Mouse (Mus musculus) limb, embryonic 12.5 days (tissue): ENCODE measurements at regions not wholly inside any gene's neighbourhood (a gene's known extent, or its start where the extent isn't known, plus 50 kb on each side); places are given as distances from the start of the nearest gene placed in this dataset.

Source experiments
- ATAC-seq: fragments of 200-750 bp; cut with Nextera tagmentation; 2 replicates; pipeline ENCODE4 v1.8.0; 2017; ENCODE audit warnings: low read depth, moderate TSS enrichment; ENCODE audit not compliant: insufficient number of reproducible peaks, insufficient read depth, low FRiP score, low TSS enrichment
- H3K27ac ChIP-seq: fragments of 300-500 bp; sonication (generic); 2 replicates; pipeline ENCODE4 v1.5.1; 2016; ENCODE audit warnings: mild to moderate bottlenecking, moderate library complexity
- H3K27me3 ChIP-seq: fragments of 300-500 bp; sonication (generic); 2 replicates; pipeline ENCODE4 v1.6.1; 2016; ENCODE audit warnings: mild to moderate bottlenecking, moderate library complexity
- H3K36me3 ChIP-seq: fragments of 300-500 bp; sonication (generic); 2 replicates; pipeline ENCODE4 v1.6.1; 2016; ENCODE audit warnings: mild to moderate bottlenecking, moderate library complexity
- H3K4me1 ChIP-seq: fragments of 300-500 bp; sonication (generic); replicated peaks from 2 replicates; pipeline ENCODE4 v1.6.1; 2016
- H3K4me2 ChIP-seq: fragments of 300-500 bp; sonication (generic); 2 replicates; pipeline ENCODE4 v1.6.1; 2016; ENCODE audit warnings: mild to moderate bottlenecking, moderate library complexity
- H3K4me3 ChIP-seq: fragments of 300-500 bp; sonication (generic); replicated peaks from 2 replicates; pipeline ENCODE4 v1.5.1; 2016; ENCODE audit warnings: mild to moderate bottlenecking
- H3K9ac ChIP-seq: fragments of 300-500 bp; sonication (generic); replicated peaks from 2 replicates; pipeline ENCODE4 v1.6.1; 2016; ENCODE audit warnings: mild to moderate bottlenecking, moderate library complexity
- H3K9me3 ChIP-seq: fragments of 300-500 bp; sonication (generic); 2 replicates; pipeline ENCODE4 v1.6.1; 2016; ENCODE audit warnings: mild to moderate bottlenecking, moderate library complexity
- WGBS: fragments of 180-500 bp; shearing (Covaris S2); methylation state at CpG from one replicate; pipeline ENCODE4 v1.1.7; 2016; 5-methylcytosine and 5-hydroxymethylcytosine counted together

- Histone ChIP-seq H3K4me2 (no peak overlapping the region), H3K4me1 (peaks cover 57% of the 10 kb centered on the region), H3K4me3 (no peak overlapping the region), H3K9ac (no peak overlapping the region), H3K27ac (no peak overlapping the region), H3K36me3 (no peaks in the 10 kb centered on the region), H3K9me3 (no peaks in the 10 kb centered on the region), H3K27me3 (peaks cover 69% of the 10 kb centered on the region)
- WGBS = 13% methylated on average over 6 of the region's 6 CpGs
- ATAC-seq = no peak
These were observed 186.2 kb downstream of the Tfap2c start for GRCm38 (mm10) chr2:172735621-172736020.

- peaks cover 34% of the 10 kb centered on the region for H3K4me1 ChIP-seq
- peak overlapping the region; percentile 18; the same call in 1 of the 2 replicates for H3K27ac ChIP-seq
- no peak overlapping the region for H3K9ac ChIP-seq
- 0 out of 2 replicates have a peak overlapping the region, but pooled peaks have one; percentile 3 for H3K4me3 ChIP-seq
- WGBS = 3% methylated on average over 11 of the region's 11 CpGs
- H3K9me3 ChIP-seq = no peaks in the 10 kb centered on the region
- ATAC-seq = peak; percentile 60
- H3K4me2 ChIP-seq = peak overlapping the region; percentile 35
- H3K27me3 ChIP-seq = peaks cover 41% of the 10 kb centered on the region
- H3K36me3 ChIP-seq = no peaks in the 10 kb centered on the region
These were observed 189.7 kb downstream of the Tfap2c start for GRCm38 (mm10) chr2:172739041-172739491.

- 0 out of 2 replicates have a peak overlapping the region, but pooled peaks have one; percentile 18 for H3K27ac ChIP-seq
- peaks cover 34% of the 10 kb centered on the region for H3K4me1 ChIP-seq
- no peak overlapping the region for H3K4me3 ChIP-seq
- no peaks in the 10 kb centered on the region for H3K9me3 ChIP-seq
- no peak overlapping the region for H3K9ac ChIP-seq
- peaks cover 40% of the 10 kb centered on the region for H3K27me3 ChIP-seq
- H3K4me2 ChIP-seq = peak overlapping the region; percentile 35
- H3K36me3 ChIP-seq = no peaks in the 10 kb centered on the region
- ATAC-seq = no peak; the same call in 1 of the 2 replicates
- 5% methylated on average over 19 of the region's 19 CpGs for WGBS
These were observed 190.1 kb downstream of the Tfap2c start for GRCm38 (mm10) chr2:172739529-172739928.

GRCm38 (mm10) chr2:172751364-172751763 is 188.8 kb downstream of the Bmp7 start:
- Histone ChIP-seq H3K4me2 (no peak overlapping the region), H3K27ac (no peak overlapping the region), H3K36me3 (no peaks in the 10 kb centered on the region), H3K27me3 (peaks cover 13% of the 10 kb centered on the region; the same call in 1 of the 2 replicates), H3K9ac (no peak overlapping the region), H3K4me1 (peaks cover 25% of the 10 kb centered on the region), H3K9me3 (no peaks in the 10 kb centered on the region), H3K4me3 (no peak overlapping the region)
- no peak for ATAC-seq
- WGBS = 80% methylated on average over 11 of the region's 11 CpGs

GRCm38 (mm10) chr2:172755686-172756471 is 184.2 kb downstream of the Bmp7 start:
- Histone ChIP-seq H3K4me2 (no peak overlapping the region), H3K9me3 (no peaks in the 10 kb centered on the region), H3K4me1 (peaks cover 40% of the 10 kb centered on the region), H3K27me3 (peaks cover 44% of the 10 kb centered on the region), H3K36me3 (no peaks in the 10 kb centered on the region), H3K9ac (no peak overlapping the region), H3K4me3 (no peak overlapping the region), H3K27ac (no peak overlapping the region)
- ATAC-seq = no peak
- 42% methylated on average over 15 of the region's 15 CpGs for WGBS

- Histone ChIP-seq H3K27ac (no peak overlapping the region), H3K9ac (no peak overlapping the region)
- ATAC-seq = no peak
These were observed 183.7 kb downstream of the Bmp7 start for GRCm38 (mm10) chr2:172756472-172756860.

GRCm38 (mm10) chr2:172758497-172758896 is 181.6 kb downstream of the Bmp7 start:
- H3K27me3 ChIP-seq = peaks cover 64% of the 10 kb centered on the region
- peaks cover 33% of the 10 kb centered on the region for H3K4me1 ChIP-seq
- H3K9ac ChIP-seq = no peak overlapping the region
- no peak overlapping the region for H3K27ac ChIP-seq
- H3K36me3 ChIP-seq = no peaks in the 10 kb centered on the region
- no peaks in the 10 kb centered on the region for H3K9me3 ChIP-seq
- WGBS = 7% methylated on average over 9 of the region's 9 CpGs
- no peak for ATAC-seq
- no peak overlapping the region for H3K4me3 ChIP-seq
- no peak overlapping the region for H3K4me2 ChIP-seq

More at GRCm38 (mm10) chr2:172756472-172756860, 183.7 kb downstream of the Bmp7 start:
- H3K36me3 ChIP-seq = no peaks in the 10 kb centered on the region
- H3K9me3 ChIP-seq = no peaks in the 10 kb centered on the region
- WGBS = 17% methylated on average over 8 of the region's 8 CpGs
- no peak overlapping the region for H3K4me2 ChIP-seq
- H3K27me3 ChIP-seq = peaks cover 50% of the 10 kb centered on the region
- H3K4me3 ChIP-seq = no peak overlapping the region
- H3K4me1 ChIP-seq = peaks cover 41% of the 10 kb centered on the region

- 85% methylated on average over 2 of the region's 2 CpGs for WGBS
- peaks cover 25% of the 10 kb centered on the region for H3K27me3 ChIP-seq
- H3K4me1 ChIP-seq = peaks cover 11% of the 10 kb centered on the region
- H3K27ac ChIP-seq = no peak overlapping the region
- no peaks in the 10 kb centered on the region for H3K9me3 ChIP-seq
- H3K36me3 ChIP-seq = no peaks in the 10 kb centered on the region
- no peak overlapping the region for H3K4me3 ChIP-seq
- no peak overlapping the region for H3K9ac ChIP-seq
- ATAC-seq = no peak
- no peak overlapping the region for H3K4me2 ChIP-seq
These were observed 174.9 kb downstream of the Bmp7 start for GRCm38 (mm10) chr2:172765260-172765659.

GRCm38 (mm10) chr2:172766403-172766802 is 173.7 kb downstream of the Bmp7 start:
- Histone ChIP-seq H3K9me3 (no peaks in the 10 kb centered on the region), H3K4me3 (no peak overlapping the region), H3K9ac (no peak overlapping the region), H3K4me2 (no peak overlapping the region), H3K27me3 (peaks cover 17% of the 10 kb centered on the region), H3K4me1 (peaks cover 4% of the 10 kb centered on the region; the same call in 1 of the 2 replicates), H3K27ac (no peak overlapping the region), H3K36me3 (no peaks in the 10 kb centered on the region)
- ATAC-seq = no peak
- WGBS = 66% methylated on average over 7 of the region's 7 CpGs

GRCm38 (mm10) chr2:172768756-172769155 is 171.4 kb downstream of the Bmp7 start:
- ATAC-seq = no peak
- Histone ChIP-seq H3K27me3 (0 out of 2 replicates have a peak, but pooled peaks cover 2% of the 10 kb centered on the region), H3K9ac (no peak overlapping the region), H3K27ac (no peak overlapping the region), H3K4me1 (peaks cover 4% of the 10 kb centered on the region; the same call in 1 of the 2 replicates), H3K4me3 (no peak overlapping the region), H3K36me3 (no peaks in the 10 kb centered on the region), H3K9me3 (no peaks in the 10 kb centered on the region), H3K4me2 (no peak overlapping the region)
- 83% methylated on average over 8 of the region's 8 CpGs for WGBS

GRCm38 (mm10) chr2:172770061-172770460 is 170.1 kb downstream of the Bmp7 start:
- Histone ChIP-seq H3K9me3 (no peaks in the 10 kb centered on the region), H3K4me3 (no peak overlapping the region), H3K27me3 (peaks cover 9% of the 10 kb centered on the region; the same call in 1 of the 2 replicates), H3K4me2 (no peak overlapping the region), H3K9ac (no peak overlapping the region), H3K36me3 (no peaks in the 10 kb centered on the region), H3K27ac (no peak overlapping the region), H3K4me1 (peaks cover 4% of the 10 kb centered on the region; the same call in 1 of the 2 replicates)
- ATAC-seq = no peak
- WGBS = 81% methylated on average over 6 of the region's 6 CpGs
